Mouse (Mus musculus) testis, adult 2 months (tissue): ENCODE measurements around the gene Hebp1.

Source experiments
- CTCF ChIP-seq: fragments of 200-500 bp; IDR thresholded peaks from 2 replicates; pipeline ENCODE4 v1.5.1; 2012; ENCODE audit warnings: low read depth, mild to moderate bottlenecking, inconsistent platforms, low read length, moderate library complexity; ENCODE audit not compliant: control insufficient read depth, insufficient read depth, insufficient replicate concordance
- POLR2A ChIP-seq: fragments of 200-500 bp; IDR thresholded peaks from 2 replicates; pipeline ENCODE4 v1.6.1; 2012; ENCODE audit warnings: low read depth, mild to moderate bottlenecking, inconsistent platforms, low read length, moderate library complexity; ENCODE audit not compliant: control insufficient read depth

GRCm38 (mm10) chr6:135175014-135175413 lies 22.8 kb downstream of the Hebp1 start:
- TF ChIP-seq POLR2A (no peak), CTCF (no peak)
